Mouse (Mus musculus): ENCODE measurements around the gene Nipsnap3a.

The Nipsnap3a gene

DNA sequence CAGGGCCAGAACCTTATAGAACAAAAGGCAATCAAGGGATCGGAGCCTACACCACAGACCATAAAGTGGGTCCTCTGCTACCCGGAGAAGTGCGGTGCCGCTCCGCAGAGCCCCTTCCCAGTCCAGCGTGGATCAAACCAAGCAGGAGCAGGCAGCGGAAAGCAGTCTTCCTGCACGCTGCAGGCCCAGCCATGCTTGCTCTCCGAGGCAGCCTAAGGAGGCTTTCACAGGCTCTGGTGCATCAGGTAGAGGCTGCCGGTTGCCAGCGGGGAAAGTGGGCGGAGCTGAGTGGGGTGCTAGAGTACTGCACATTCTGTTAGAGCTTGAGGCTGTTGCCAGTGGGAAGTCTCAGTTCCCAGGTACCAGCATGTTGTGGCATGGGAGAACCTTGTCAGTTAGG lies at the start of gene Nipsnap3a:
Gene Nipsnap3a, plus strand, starts transcription at position 25 of the 400 bp plus-strand sequence.
- DNase-seq: no peak

DNA sequence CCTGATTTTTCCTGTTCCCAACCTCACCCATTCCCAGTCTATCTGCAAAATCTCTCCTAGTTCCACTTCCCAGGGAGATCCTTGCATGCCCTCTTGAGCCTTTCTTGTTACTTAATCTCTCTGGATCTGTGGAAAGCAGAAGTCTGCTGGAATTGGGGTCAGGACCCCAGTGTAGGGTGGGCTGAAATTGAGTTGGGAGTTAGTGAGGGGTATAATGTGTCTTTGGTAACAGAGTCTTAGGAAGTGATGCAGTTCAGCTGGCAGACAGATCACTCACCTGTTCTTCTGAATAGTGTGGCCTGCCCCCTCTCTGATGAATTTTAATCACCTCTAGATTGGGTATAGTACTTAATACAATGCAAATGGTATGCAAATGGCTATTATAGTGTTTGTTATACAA lies 42.4 kb upstream of the Nipsnap3a start:
- DNase-seq: no peak

GRCm38 (mm10) chr4:52949005-52949404 lies 40.1 kb upstream of the Nipsnap3a start:
- DNase-seq: no peak

GRCm38 (mm10) chr4:52958693-52959092 lies 30.4 kb upstream of the Nipsnap3a start:
- DNase-seq: peak; percentile 27

DNA sequence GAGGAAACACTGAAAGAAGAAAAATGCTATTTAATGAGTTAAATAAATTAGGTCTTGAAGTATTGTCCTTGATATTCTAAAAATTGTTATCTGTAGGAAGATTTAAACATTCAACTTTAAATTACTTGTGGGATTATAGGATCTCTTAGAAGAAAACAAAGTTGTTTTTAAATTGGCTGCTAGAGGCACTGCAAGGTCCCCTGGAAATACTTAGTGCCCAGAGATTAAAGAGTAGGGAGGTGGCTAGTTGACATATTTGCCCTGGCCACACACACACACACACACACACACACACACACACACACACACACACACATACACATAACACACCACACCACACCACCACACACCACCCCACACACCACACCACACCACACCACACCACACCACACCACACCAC lies 24.8 kb upstream of the Nipsnap3a start, which contains the start of gene Olfr270:
Gene Olfr270, plus strand, starts transcription at position 301 of the 400 bp plus-strand sequence.
- DNase-seq: no peak

DNA sequence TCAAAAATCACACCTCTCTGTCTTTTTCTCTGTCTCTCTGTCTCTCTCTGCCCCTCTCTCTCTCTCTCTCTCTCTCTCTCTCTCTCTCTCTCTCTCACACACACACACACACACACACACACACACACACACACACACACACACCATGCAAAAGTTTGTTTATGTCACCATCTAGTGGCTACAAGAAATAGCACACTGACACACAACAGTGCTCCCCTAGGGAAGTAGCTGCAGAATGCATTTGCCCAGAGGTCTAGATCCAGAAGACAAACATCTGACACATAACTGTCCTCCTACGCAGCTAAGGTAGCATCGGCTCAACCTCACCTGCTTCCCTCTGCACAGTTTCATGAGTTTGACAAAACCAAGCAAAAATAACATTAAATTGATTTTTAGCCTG lies 3.9 kb upstream of the Nipsnap3a start:
- no peak for DNase-seq

DNA sequence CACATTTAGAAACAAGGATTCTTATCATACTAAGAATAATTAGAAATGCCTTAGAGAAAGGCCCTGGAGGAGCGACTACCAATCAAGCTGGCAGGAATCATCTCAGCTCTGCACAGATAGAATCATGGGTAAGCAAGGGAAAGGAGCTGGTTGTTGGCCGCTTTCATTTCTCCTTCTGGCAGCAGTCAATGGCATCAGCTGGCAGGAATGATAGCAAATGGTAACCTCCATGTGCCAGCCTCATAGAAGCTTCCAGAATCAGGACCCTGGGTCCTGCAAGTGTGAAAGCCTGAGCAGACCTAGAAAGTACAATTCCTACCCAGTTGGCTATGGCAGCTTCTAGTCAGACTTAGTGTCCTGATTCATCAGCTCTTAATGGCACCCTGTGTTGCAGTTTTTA lies 2.8 kb upstream of the Nipsnap3a start:
- DNase-seq: no peak

DNA sequence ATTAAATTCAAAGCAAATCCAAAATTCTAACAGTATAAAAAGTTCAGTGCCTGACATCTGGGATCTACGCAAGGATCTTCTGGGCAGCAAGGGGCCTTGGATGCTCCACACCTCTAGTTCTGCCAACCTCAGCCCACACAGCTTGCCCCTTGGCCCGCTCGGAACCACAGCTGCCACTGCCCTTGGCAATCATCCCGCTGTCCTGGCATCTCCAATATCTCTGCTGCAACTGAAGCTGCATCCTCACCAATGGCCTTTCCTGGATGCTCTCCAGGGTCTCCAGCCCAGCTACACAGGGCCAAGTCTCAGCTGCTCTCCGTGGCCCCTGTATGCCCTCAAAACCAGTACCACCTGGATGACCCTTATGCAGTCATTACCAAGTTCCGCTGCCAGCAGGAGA lies 10.4 kb downstream of the Nipsnap3a start:
- DNase-seq: no peak

GRCm38 (mm10) chr4:53000154-53000553 lies 11.1 kb downstream of the Nipsnap3a start:
- no peak for DNase-seq

DNA sequence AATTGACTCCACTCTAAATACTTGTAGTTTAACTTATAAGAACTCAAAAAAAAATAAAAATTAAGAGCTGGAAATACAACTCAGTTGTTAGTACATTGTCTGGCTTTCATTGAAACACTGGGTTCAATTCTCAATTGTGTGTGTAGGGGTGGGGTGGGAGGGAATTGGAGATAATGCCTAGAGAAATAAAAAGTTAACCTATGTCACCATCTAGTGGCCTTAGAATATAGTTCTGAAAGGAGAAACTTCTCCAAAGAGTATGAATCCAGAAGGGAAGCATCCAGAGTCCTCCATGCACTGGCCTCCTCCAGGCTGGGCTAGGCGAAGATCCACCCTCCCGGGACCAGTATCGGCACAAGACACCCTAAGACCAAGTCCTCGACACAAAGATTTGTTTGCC lies 20.1 kb downstream of the Nipsnap3a start:
- no peak for DNase-seq

DNA sequence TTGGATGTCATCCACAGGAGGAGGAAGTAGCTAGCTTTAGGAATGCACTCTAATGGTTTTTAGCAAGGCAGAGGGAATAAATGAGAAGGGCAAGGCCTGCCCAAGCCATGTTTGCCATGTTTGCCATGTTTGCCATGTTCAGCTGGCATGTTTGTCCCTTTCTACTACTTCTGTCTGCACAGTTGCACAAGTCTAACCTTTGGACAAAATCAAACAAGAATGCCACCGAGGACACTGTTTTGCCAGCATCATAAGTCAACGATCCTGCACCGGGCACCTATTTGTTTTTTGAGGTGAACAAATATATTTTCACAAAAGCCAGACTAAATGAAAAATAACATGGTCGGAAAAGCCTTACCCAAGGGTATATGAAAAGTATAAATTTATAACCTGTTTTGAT lies 20.8 kb downstream of the Nipsnap3a start:
- no peak for DNase-seq

DNA sequence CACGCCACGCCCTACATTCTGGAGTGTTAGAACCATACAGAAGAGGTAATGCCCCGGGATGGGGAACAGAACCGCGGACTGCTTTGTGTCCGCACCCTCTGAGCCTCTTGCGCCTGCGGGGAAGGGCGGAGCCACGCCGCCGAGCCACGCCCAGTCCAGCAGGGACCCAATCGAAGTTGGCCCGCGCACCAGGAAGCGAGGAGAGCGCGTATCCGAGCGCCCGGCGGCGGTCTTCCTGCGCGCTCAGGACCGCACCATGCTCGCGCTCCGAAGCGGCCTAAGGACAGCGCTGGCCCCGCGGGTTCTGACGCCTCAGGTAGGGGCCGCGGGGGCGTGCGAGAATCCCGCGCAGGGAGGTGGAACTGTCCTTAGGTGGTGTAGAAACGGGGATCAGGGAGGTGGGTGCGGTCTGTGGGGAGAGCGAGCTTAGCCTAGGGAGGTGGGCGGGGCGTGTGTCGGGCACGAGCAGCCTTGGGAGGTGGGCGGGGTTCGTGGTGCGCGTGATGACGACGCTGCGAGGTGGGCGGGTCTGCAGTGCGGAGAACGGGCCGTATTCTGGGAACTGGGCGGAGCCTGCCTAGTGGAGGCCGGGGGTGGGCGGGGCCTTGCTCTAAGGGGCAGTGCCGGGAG lies 22.8 kb downstream of the Nipsnap3a start, which contains the start of gene Nipsnap3b:
Gene Nipsnap3b, plus strand, starts transcription at position 149 of the 630 bp plus-strand sequence.
- DNase-seq: peak; percentile 95

- no peak for DNase-seq
Measured at GRCm38 (mm10) chr4:53014421-53014820, 25.3 kb downstream of the Nipsnap3a start.

GRCm38 (mm10) chr4:53015024-53015423 lies 26.0 kb downstream of the Nipsnap3a start:
- no peak for DNase-seq

- DNase-seq: no peak
Measured at GRCm38 (mm10) chr4:53018392-53018791, 29.3 kb downstream of the Nipsnap3a start.

DNA sequence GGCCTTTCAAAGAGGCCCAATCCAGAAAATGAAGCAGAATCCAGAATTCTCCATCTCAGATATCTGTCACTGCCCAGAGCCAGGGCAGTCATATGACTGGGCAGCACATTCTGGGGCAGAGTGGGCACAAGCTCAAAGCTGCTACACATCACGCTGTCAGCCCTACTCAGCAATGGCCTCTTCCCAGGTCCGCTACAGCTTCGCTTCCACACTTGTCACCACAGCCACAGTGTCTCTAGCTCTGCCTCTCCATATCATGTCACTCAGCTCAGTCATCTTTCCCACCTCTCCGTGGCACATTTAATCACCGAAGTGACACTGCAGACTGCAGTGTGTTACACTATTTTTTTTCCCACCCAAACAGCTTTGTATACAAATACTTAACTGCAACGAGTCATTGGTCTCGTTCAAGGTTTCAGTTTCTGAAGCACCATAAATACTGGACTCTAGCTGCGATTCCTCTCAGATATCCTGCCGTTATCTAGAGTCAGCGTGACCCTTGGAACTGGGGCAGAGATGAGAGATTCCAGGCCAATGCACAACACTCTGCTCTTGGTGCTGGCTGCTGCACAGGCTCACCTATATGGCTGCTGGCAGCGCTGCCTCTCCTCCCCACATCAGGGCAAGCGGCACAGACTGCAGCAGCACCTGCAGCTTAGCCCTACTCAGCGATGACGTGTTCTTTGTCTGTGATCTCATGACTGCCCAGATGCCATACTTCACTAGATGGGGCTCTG lies 34.3 kb downstream of the Nipsnap3a start:
- DNase-seq: no peak

DNA sequence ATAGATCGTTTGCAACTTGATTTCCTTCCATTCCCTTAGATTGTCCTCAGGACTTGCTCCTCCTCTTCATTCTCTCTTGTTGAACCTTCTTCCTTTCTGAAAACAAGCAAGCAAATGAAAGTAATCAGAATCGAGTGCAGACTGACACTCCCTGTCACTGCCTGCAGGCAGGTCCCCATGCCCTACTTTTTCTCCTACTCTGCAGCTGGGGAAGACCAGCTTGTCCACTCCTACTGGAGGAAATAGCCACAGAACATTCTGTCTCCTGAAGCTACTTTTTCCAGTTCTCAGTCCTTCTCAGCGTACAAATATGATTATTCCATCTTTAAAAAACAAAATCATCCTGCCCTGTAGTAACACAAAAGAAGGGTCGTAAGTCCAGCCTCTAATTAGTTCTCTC lies 35.3 kb downstream of the Nipsnap3a start:
- no peak for DNase-seq

DNA sequence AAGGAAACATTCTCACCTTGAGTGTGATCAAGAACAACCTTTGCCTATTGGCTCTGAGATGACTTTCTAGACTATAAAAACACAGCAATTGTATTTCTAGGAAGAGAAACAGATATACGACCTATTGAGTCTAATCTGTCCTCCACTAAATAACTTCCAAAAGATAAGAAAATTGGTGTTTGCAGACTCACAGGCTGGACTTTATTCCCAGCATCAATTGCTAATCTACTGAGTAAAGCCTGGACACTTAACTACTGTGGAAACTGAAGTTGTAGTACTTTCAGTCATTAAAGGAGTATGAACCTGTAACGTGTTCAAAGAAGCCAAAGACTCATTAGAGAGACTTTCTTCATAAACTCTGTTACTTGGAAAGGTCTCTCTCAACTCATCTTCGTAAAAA lies 38.7 kb downstream of the Nipsnap3a start:
- no peak for DNase-seq

- no peak for DNase-seq
Measured at GRCm38 (mm10) chr4:53030326-53030948, 41.4 kb downstream of the Nipsnap3a start.

GRCm38 (mm10) chr4:53043819-53044218 lies 54.7 kb downstream of the Nipsnap3a start:
- DNase-seq: no peak

GRCm38 (mm10) chr4:53045807-53046206 lies 56.7 kb downstream of the Nipsnap3a start:
- DNase-seq: no peak

DNA sequence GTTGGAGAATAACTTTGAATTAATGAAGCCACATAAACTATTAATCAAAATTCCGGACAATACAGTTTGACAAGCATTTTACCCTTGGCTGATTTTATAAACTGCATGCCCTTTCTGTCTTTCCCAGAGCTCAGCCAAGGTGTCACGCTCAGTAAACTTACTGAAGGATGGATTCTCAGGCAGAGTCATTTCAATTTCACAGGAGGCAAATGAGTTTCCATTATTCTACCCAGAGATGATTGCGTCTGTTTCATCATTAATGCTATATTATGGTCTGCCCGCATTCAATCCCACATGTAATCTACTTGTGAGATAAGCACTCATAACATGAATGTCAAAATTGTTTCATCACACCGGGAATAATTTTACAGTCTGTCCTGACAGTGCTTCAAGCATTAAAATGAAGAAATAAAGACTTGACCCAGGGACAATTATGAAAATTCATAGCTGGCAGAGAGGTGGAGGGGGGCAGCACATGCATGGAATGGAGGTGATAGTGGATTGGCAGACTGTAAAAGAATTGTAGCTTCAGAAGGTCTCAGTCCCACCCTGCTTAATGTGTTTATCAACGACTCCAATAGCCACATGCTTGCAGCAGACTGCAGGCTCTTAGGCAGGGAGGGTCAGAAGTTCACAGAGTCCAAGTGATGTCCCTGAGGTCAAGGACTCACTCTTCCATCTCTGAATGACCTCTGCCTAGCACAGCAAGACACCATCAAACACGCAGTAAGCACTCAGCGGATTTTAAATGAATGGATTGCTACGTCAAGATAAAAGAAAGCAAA lies 57.4 kb downstream of the Nipsnap3a start:
- no peak for DNase-seq
